Mouse (Mus musculus) megakaryocyte, embryonic 14.5 days (primary cell): ENCODE data around the gene Lrrc56.

Experiments
- FLI1 ChIP-seq: IDR thresholded peaks from 2 replicates; pipeline ENCODE4 v1.6.1; 2012; ENCODE audit warnings: low read length, inconsistent platforms, mixed read lengths
- GATA1 ChIP-seq: IDR thresholded peaks from 3 replicates; pipeline ENCODE4 v1.6.1; 2012; ENCODE audit warnings: mixed read lengths, low read length, inconsistent platforms, borderline replicate concordance

- no peak for TF ChIP-seq GATA1
- TF ChIP-seq FLI1 = no peak
Measured at GRCm38 (mm10) chr7:141215880-141216733, 22.1 kb downstream of the Lrrc56 start.
